Mouse (Mus musculus) urinary bladder, postnatal 14 days (tissue): ENCODE results near the gene Kcnk7.

Experiments
- DNase-seq: peaks from one replicate; pipeline ENCODE4 v3.0.0; 2021; ENCODE audit warnings: low spot score

Kcnk7 gene

GRCm38 (mm10) chr19:5756321-5756985 is 52.3 kb downstream of the Kcnk7 start:
- no peak for DNase-seq
